In the genomic region with DNA sequence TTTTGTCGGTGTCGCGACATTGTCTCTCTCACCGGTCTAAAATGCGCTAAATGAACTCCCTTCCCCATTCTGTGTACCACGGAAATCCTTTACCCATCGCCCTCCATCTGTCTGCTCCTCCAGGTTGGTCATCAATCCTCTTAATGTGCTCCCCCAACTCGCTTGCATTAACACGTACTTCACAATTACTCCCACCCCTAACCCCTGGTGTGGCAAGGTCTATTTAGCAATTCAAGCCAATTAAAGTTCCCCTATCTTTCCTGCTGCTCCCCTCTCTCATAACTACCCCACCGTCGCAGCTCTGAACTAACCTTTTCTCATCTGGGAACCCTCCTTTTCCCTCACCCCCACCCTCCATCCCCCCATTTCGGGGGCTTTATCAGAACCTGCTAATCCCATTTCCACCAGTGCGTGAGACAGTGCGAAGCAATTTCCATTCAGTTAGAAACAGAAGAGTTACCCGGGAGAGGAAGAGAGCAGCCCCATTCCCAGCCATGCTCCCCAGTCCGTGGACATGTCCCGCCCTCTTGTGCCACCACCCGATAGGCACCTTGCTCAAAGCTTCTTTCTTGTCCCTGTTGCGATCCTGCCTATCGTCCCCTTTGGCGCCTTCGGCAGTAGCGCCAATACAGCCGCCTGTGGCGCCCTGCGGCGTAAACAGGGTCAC, we compare ENCODE assay signal across 8 mouse cellular contexts. TPM values are rescaled to one million over a fixed set of nuclear protein-coding genes. Genes with fewer than 3 reads are reported as not detected.
DNase-seq lines count a peak whose midpoint lies in the region; ATAC-seq and TF ChIP-seq lines count a peak whose summit lies in the region.

No protein-coding gene starts in this region.

- no peaks in the 10 kb centered on the region; the same call in 1 of the 2 replicates for H3K36me3 ChIP-seq in heart, embryonic 15.5 days
- H3K36me3 ChIP-seq in MEL (ENCODE audit: control insufficient read depth in 1 of 2, insufficient read depth in 2 of 2, low read length in 2 of 2) (peaks cover 8 to 19% of the 10 kb centered on the region in 2 experiments), macrophage (ENCODE audit: inconsistent target) (no peaks in the 10 kb centered on the region)
- no peaks in the 10 kb centered on the region for H3K36me3 ChIP-seq in forebrain, embryonic 16.5 days (ENCODE audit: control insufficient read depth, insufficient read depth)

- WGBS in heart, embryonic 15.5 days = 16% methylated on average over 27 of the region's 27 CpGs
- 18% methylated on average over 27 of the region's 27 CpGs for WGBS in forebrain, embryonic 16.5 days
- 19% methylated on average over 27 of the region's 27 CpGs for WGBS in macrophage (ENCODE audit: missing documents)

- TF ChIP-seq CTCF in MEL (IDR thresholded peaks at IDR 0.05 in 2 of 3, conservative IDR thresholded peaks at IDR 0.05 in 1 of 3; ENCODE audit: control insufficient read depth in 1 of 3, insufficient read depth in 1 of 3, low read depth in 2 of 3, low read length in 3 of 3, poor library complexity in 1 of 3, severe bottlenecking in 1 of 3) = no peak

- TF ChIP-seq EP300 in MEL (IDR thresholded peaks at IDR 0.05; ENCODE audit: low read depth in 1 of 2, low read length in 2 of 2) = no peak

- H3K4me1 ChIP-seq in heart, embryonic 15.5 days (replicated peaks) = no peaks in the 10 kb centered on the region
- H3K4me1 ChIP-seq in MEL (ENCODE audit: control insufficient read depth in 1 of 2, insufficient read depth in 2 of 2, low read length in 2 of 2) = peaks cover 0 to 2% of the 10 kb centered on the region in 2 experiments; a peak in 2 of 4 replicates
- H3K4me1 ChIP-seq in forebrain, embryonic 16.5 days (replicated peaks; ENCODE audit: control insufficient read depth, insufficient read depth, low read length) = peaks cover 3% of the 10 kb centered on the region; the same call in 1 of the 2 replicates

- H3K27me3 ChIP-seq in heart, embryonic 15.5 days = no peaks in the 10 kb centered on the region
- H3K27me3 ChIP-seq in MEL (ENCODE audit: control insufficient read depth in 1 of 2, insufficient read depth in 2 of 2, low read length in 2 of 2) = no peaks in the 10 kb centered on the region
- H3K27me3 ChIP-seq in forebrain, embryonic 16.5 days (replicated peaks; ENCODE audit: control insufficient read depth, insufficient read depth, low read length) = no peaks in the 10 kb centered on the region

- peak; percentile 75 for ATAC-seq in heart, embryonic 15.5 days (replicated peaks; ENCODE audit: insufficient number of reproducible peaks, insufficient read depth, low FRiP score, low read depth)
- ATAC-seq in forebrain, embryonic 16.5 days = peak; percentile 73

- DNase-seq in heart, postnatal 10 days = no peak
- DNase-seq in MEL (ENCODE audit: low read depth, low spot score) = peak; percentile 46
- DNase-seq in left cerebral cortex, postnatal 25 days (ENCODE audit: low spot score in 2 of 2) = no peak
- no peak for DNase-seq in yolk sac, embryonic 10.5 days (ENCODE audit: low spot score)
- DNase-seq in thymus, postnatal 36 days = no peak

- peak overlapping the region; percentile 65 for H3K9ac ChIP-seq in heart, embryonic 15.5 days
- H3K9ac ChIP-seq in MEL (ENCODE audit: control insufficient read depth, low read depth, low read length, poor library complexity, severe bottlenecking) = peak overlapping the region; percentile 74
- H3K9ac ChIP-seq in forebrain, embryonic 16.5 days (replicated peaks; ENCODE audit: low read depth, low read length) = peak overlapping the region; percentile 69

- H3K9me3 ChIP-seq in heart, embryonic 15.5 days (replicated peaks) = no peaks in the 10 kb centered on the region
- H3K9me3 ChIP-seq in MEL (replicated peaks; ENCODE audit: insufficient read depth, low read length) = no peaks in the 10 kb centered on the region
- H3K9me3 ChIP-seq in forebrain, embryonic 16.5 days (ENCODE audit: control insufficient read depth, low read length) = no peaks in the 10 kb centered on the region

- TF ChIP-seq POLR2A in MEL (IDR thresholded peaks at IDR 0.05; ENCODE audit: control insufficient read depth in 1 of 2, insufficient read depth in 1 of 2, low read depth in 1 of 2, low read length in 2 of 2, poor library complexity in 1 of 2) = no peak; a peak in 1 of 4 replicates

- H3K27ac ChIP-seq in heart, embryonic 15.5 days = peak overlapping the region; percentile 93
- H3K27ac ChIP-seq in MEL (ENCODE audit: control insufficient read depth, low read depth, low read length) = peak overlapping the region; percentile 79
- peak overlapping the region; percentile 88 for H3K27ac ChIP-seq in forebrain, embryonic 16.5 days (ENCODE audit: low read length)
- peak overlapping the region; percentile 63 for H3K27ac ChIP-seq in macrophage

- TF ChIP-seq RAD21 in MEL (IDR thresholded peaks at IDR 0.05; ENCODE audit: low read depth, low read length) = no peak

- intact Hi-C loops in heart, postnatal 10 days (cut with DNase I) = loop anchor here (2.0 kb wide), 2 partner anchors 17 to 21 kb away; a partner anchor contains a TSS
- intact Hi-C loops in left cerebral cortex, postnatal 25 days (cut with DNase I) = no loop called here

- peak overlapping the region; percentile 68 for H3K4me3 ChIP-seq in heart, embryonic 15.5 days
- H3K4me3 ChIP-seq in MEL (ENCODE audit: control insufficient read depth in 1 of 2, insufficient read depth in 1 of 2, low read depth in 2 of 2, low read length in 2 of 2) (peak overlapping the region; percentile 61 to 80), macrophage (ENCODE audit: inconsistent target) (peak overlapping the region; percentile 65)
- H3K4me3 ChIP-seq in forebrain, embryonic 16.5 days (replicated peaks; ENCODE audit: low read length) = peak overlapping the region; percentile 70

- peak overlapping the region; percentile 72 for H3K4me2 ChIP-seq in heart, embryonic 15.5 days
- H3K4me2 ChIP-seq in forebrain, embryonic 16.5 days (ENCODE audit: low read length) = peak overlapping the region; percentile 60

- H3K79me2 ChIP-seq in MEL (ENCODE audit: control insufficient read depth, insufficient read depth, low read length, poor library complexity) (peaks cover 11% of the 10 kb centered on the region), macrophage (ENCODE audit: inconsistent target) (0 out of 2 replicates have a peak, but pooled peaks cover 6% of the 10 kb centered on the region)

RNA-seq across cellular contexts. Expression of a gene that starts 0.5 kb away (rescaled TPM):
- 13.9 and 14.1 TPM in 2 replicates for polyA plus RNA-seq in heart, embryonic 15.5 days (2015; fragmentation: Nextera tagmentation; extraction: Ambion mirVana)
- total RNA-seq in heart, postnatal 10 days (2021) = 1 to 10 TPM; 8.2 to 9.1 TPM
- 13.0 and 14.0 TPM in 2 replicates for total RNA-seq in MEL (2012; rRNA removed)
- polyA plus RNA-seq in MEL (2012; ENCODE audit: insufficient read depth in 1 of 2, insufficient read length in 2 of 2, low read depth in 1 of 2, low replicate concordance in 2 of 2, missing spikeins in 1 of 2) (10 to 100 TPM in 1 of 2 experiments, not detected in 1; 25.0 TPM), macrophage (2018) (12.7 to 28.5 TPM (median 13.0 TPM) in 3 replicates)
- 25.1 and 29.7 TPM in 2 replicates for polyA plus RNA-seq in forebrain, embryonic 16.5 days (2015; fragmentation: Nextera tagmentation; extraction: Ambion mirVana)
- total RNA-seq in macrophage (2018; cell fraction: chromatin; rRNA removed) = 10 to 100 TPM; 27.0 to 93.4 (median 74.4) TPM
- 10 to 100 TPM in 5 of 26 experiments, 1 to 10 TPM in 21; 5.0 to 12.5 (median 7.9) TPM for total RNA-seq in macrophage (2018; cell fraction: cytosol; rRNA removed)
- total RNA-seq in macrophage (2018; cell fraction: nucleus; rRNA removed) = 10 to 100 TPM; 15.6 to 64.7 (median 34.8) TPM
- 10 to 100 TPM; 13.7 to 16.0 TPM for total RNA-seq in left cerebral cortex, postnatal 25 days (2021)

RNA-seq across cellular contexts. Expression of a gene that starts 16.9 kb away (rescaled TPM):
- 10.8 and 11.3 TPM in 2 replicates for polyA plus RNA-seq in heart, embryonic 15.5 days (2015; fragmentation: Nextera tagmentation; extraction: Ambion mirVana)
- total RNA-seq in heart, postnatal 10 days (2021) = 10 to 100 TPM; 10.7 to 12.2 TPM
- total RNA-seq in MEL (2012; rRNA removed) = 9.1 and 10.5 TPM in 2 replicates
- polyA plus RNA-seq in MEL (2012; ENCODE audit: insufficient read depth in 1 of 2, insufficient read length in 2 of 2, low read depth in 1 of 2, low replicate concordance in 2 of 2, missing spikeins in 1 of 2) (10 to 100 TPM in 1 of 2 experiments, not detected in 1; 14.5 TPM), macrophage (2018) (12.2 to 23.4 TPM (median 13.1 TPM) in 3 replicates)
- 17.4 and 21.3 TPM in 2 replicates for polyA plus RNA-seq in forebrain, embryonic 16.5 days (2015; fragmentation: Nextera tagmentation; extraction: Ambion mirVana)
- total RNA-seq in macrophage (2018; cell fraction: chromatin; rRNA removed) = 10 to 100 TPM in 21 of 26 experiments, 1 to 10 TPM in 5; 7.1 to 31.7 (median 20.1) TPM
- 10 to 100 TPM in 25 of 26 experiments, 1 to 10 TPM in 1; 9.2 to 17.9 (median 12.7) TPM for total RNA-seq in macrophage (2018; cell fraction: cytosol; rRNA removed)
- 10 to 100 TPM in 16 of 26 experiments, 1 to 10 TPM in 10; 5.7 to 23.8 (median 11.0) TPM for total RNA-seq in macrophage (2018; cell fraction: nucleus; rRNA removed)
- total RNA-seq in left cerebral cortex, postnatal 25 days (2021) = 10 to 100 TPM; 12.5 to 14.1 TPM

RNA-seq across cellular contexts. Expression of a gene that starts 24.5 kb away (rescaled TPM):
- 272 and 406 TPM in 2 replicates for polyA plus RNA-seq in heart, embryonic 15.5 days (2015; fragmentation: Nextera tagmentation; extraction: Ambion mirVana)
- 100 to 1,000 TPM; 487 to 510 TPM for total RNA-seq in heart, postnatal 10 days (2021)
- total RNA-seq in MEL (2012; rRNA removed) = 1,123 and 1,279 TPM in 2 replicates
- polyA plus RNA-seq in MEL (2012; ENCODE audit: insufficient read depth in 1 of 2, insufficient read length in 2 of 2, low read depth in 1 of 2, low replicate concordance in 2 of 2, missing spikeins in 1 of 2) (1,000 to 10,000 TPM in 1 of 2 experiments, not detected in 1; 1,063 TPM), macrophage (2018) (127 to 644 TPM (median 571 TPM) in 3 replicates)
- 261 and 301 TPM in 2 replicates for polyA plus RNA-seq in forebrain, embryonic 16.5 days (2015; fragmentation: Nextera tagmentation; extraction: Ambion mirVana)
- total RNA-seq in macrophage (2018; cell fraction: chromatin; rRNA removed) = 100 to 1,000 TPM in 1 of 26 experiments, 10 to 100 TPM in 20, 1 to 10 TPM in 5; 5.5 to 123 (median 17.6) TPM
- total RNA-seq in macrophage (2018; cell fraction: cytosol; rRNA removed) = 100 to 1,000 TPM; 257 to 862 (median 482) TPM
- 100 to 1,000 TPM in 2 of 26 experiments, 10 to 100 TPM in 24; 25.7 to 113 (median 61.0) TPM for total RNA-seq in macrophage (2018; cell fraction: nucleus; rRNA removed)
- total RNA-seq in left cerebral cortex, postnatal 25 days (2021) = 100 to 1,000 TPM; 246 to 253 TPM

RNA-seq across cellular contexts. Expression of a gene that starts 59.0 kb away (rescaled TPM):
- 0.09 TPM in 1 of 2 replicates, not detected in the other for polyA plus RNA-seq in heart, embryonic 15.5 days (2015; fragmentation: Nextera tagmentation; extraction: Ambion mirVana)
- not detected for total RNA-seq in heart, postnatal 10 days (2021)
- not detected in 2 replicates for total RNA-seq in MEL (2012; rRNA removed)
- polyA plus RNA-seq in MEL (2012; ENCODE audit: insufficient read depth in 1 of 2, insufficient read length in 2 of 2, low read depth in 1 of 2, low replicate concordance in 2 of 2, missing spikeins in 1 of 2) (under 1 TPM in 1 of 2 experiments, not detected in 1; 0.08 TPM), macrophage (2018) (not detected in 3 replicates)
- polyA plus RNA-seq in forebrain, embryonic 16.5 days (2015; fragmentation: Nextera tagmentation; extraction: Ambion mirVana) = 0.15 TPM in 1 of 2 replicates, not detected in the other
- total RNA-seq in macrophage (2018; cell fraction: chromatin; rRNA removed) = not detected
- total RNA-seq in macrophage (2018; cell fraction: cytosol; rRNA removed) = not detected
- not detected for total RNA-seq in macrophage (2018; cell fraction: nucleus; rRNA removed)
- total RNA-seq in left cerebral cortex, postnatal 25 days (2021) = not detected
